Comparison of ENCODE assay signal across 13 mouse cellular contexts in genomic region chr9:69136821-69137220, GRCm38 (mm10).
"Had no signal": no experiment of that assay in that cellular context is flagged by ENCODE, and none has a peak within 500 bp of the region (broad histone marks: within the 10 kb centered on the region; RNA-seq: fewer than 3 reads in every experiment).

No protein-coding gene starts in this region.

- H3K9me3 ChIP-seq: midbrain, embryonic 12.5 days; neural tube, embryonic 13.5 days had no signal

- H3K4me3 ChIP-seq: limb, embryonic 13.5 days; midbrain, embryonic 12.5 days; neural tube, embryonic 13.5 days had no signal

- ATAC-seq: midbrain, embryonic 16.5 days had no signal

- H3K36me3 ChIP-seq: limb, embryonic 13.5 days; midbrain, embryonic 12.5 days; neural tube, embryonic 13.5 days had no signal

- H3K4me1 ChIP-seq: midbrain, embryonic 12.5 days had no signal

- H3K27ac ChIP-seq: kidney, postnatal 0 days; limb, embryonic 13.5 days; liver, embryonic 14.5 days; midbrain, embryonic 12.5 days; neural tube, embryonic 13.5 days; stomach, postnatal 0 days had no signal

- H3K27me3 ChIP-seq: midbrain, embryonic 12.5 days had no signal

- H3K9ac ChIP-seq: limb, embryonic 13.5 days; liver, embryonic 14.5 days; midbrain, embryonic 12.5 days; neural tube, embryonic 13.5 days had no signal

- DNase-seq: kidney, postnatal 36 days; layer of hippocampus, adult 9-11 months; layer of hippocampus, postnatal 36 days; lung, adult 18-20 months; right cerebral cortex, postnatal 25 days; thymus, postnatal 14 days had no signal

- H3K4me2 ChIP-seq: limb, embryonic 13.5 days; midbrain, embryonic 12.5 days; neural tube, embryonic 13.5 days had no signal
